Mouse (Mus musculus) mouse trophoblast stem cell (cell line): ENCODE measurements around the gene Olfr1020.

Experiments used
- in situ Hi-C, 2 experiments: fragments of 300-500 bp; cut with MseI, MboI; formaldehyde crosslinking; loops; 2 replicates in 1 of 2; 3 replicates in 1 of 2; pipeline ENCODE4 v1.15.1; 2025

Olfr1020 gene

DNA sequence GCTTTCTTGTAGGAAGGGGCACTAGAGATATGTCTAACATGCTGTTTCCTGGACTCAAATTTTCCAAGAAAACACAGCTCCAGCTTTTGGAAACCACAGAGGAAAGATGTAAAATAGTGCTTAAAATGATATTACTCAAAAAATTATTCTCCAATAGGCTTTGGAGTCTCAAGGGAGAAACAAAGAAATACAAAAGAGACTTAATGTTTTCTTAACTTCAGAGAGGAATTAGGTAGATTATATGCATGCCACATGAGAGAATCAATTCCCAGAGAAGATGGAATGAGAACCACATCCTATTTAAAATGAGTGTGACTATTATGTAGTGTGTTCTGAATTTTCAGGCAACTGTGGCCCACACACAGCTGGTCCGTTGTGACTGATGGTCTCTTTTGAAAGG is at the start of gene Olfr1020:
Olfr1020 (plus strand) TSS at position 301 of the 400 bp plus-strand sequence.
- in situ Hi-C loops, result no loop called here

GRCm38 (mm10) chr2:85802444-85802843 is 44.4 kb upstream of the Olfr1020 start, which contains the start of gene Olfr1016:
Gene Olfr1016 (minus strand): TSS chr2:85802544.
- in situ Hi-C loops, result no loop called here

- in situ Hi-C loops, result no loop called here
These were observed 42.3 kb upstream of the Olfr1020 start for GRCm38 (mm10) chr2:85804501-85804900.

- in situ Hi-C loops, result no loop called here
These were observed 28.7 kb upstream of the Olfr1020 start, which contains the start of gene Olfr1018 for GRCm38 (mm10) chr2:85818179-85818578. Gene Olfr1018 (plus strand): TSS chr2:85818479.

DNA sequence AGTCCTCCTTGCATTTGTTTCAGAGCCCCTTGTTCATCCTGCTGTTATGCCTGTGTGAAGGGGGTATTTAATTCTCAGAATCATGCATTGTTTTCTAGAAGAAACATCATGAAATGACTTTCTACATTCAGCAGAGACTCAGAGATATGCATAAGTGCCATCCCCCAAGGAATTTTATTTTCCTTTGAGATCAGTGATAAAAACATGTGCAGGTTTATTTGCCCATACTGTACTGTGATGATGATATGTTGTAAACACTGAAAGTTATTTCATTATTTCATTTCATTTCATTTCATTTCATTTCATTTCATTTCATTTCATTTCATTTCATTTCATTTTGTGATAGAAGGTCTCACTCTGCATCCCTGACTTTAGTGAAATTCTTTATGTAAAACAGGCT is 1.4 kb upstream of the Olfr1020 start, which contains the start of gene Olfr1019:
Olfr1019 (minus strand) TSS at position 101 of the 400 bp plus-strand sequence.
- in situ Hi-C loops, result no loop called here

DNA sequence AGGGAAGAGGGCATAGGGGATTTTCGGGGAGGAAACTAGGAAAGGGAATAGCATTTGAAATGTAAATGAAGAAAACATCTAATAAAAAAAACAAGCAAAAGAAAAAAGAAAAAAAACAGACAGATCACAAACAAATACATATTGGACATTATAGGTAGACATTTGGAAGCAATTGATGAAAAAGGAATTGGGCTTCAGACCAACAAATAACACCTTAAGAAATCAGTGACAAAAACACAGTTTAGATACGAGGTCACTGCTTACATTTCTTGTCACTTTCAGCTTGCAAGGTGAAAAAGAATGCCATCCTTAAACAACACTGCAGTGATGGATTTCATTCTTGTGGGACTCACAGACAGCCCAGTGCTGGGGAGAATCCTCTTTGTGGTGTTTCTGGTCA is 21.5 kb downstream of the Olfr1020 start, which contains the start of gene Olfr1022:
Olfr1022 (plus strand) TSS at position 301 of the 400 bp plus-strand sequence.
- in situ Hi-C loops, result no loop called here

GRCm38 (mm10) chr2:85885340-85885739 is 38.5 kb downstream of the Olfr1020 start, which contains the start of gene Olfr1023:
Gene Olfr1023 (plus strand): TSS chr2:85885640.
- in situ Hi-C loops, result no loop called here
